Mouse (Mus musculus) liver, embryonic 14.5 days (tissue): ENCODE measurements around the gene M6pr.
A peak's percentile ranks its signal among the peaks of the same experiment; 100 is the strongest.

Experiments
- CTCF ChIP-seq: IDR thresholded peaks from 2 replicates; pipeline ENCODE4 v1.5.1; 2016; ENCODE audit warnings: antibody characterized with exemption, low read depth, control low read depth
- EP300 ChIP-seq: IDR thresholded peaks from 2 replicates; pipeline ENCODE4 v1.6.1; 2016; ENCODE audit warnings: antibody characterized with exemption, low read depth

GRCm38 (mm10) chr6:122288263-122288662, 20.3 kb upstream of the M6pr start:
- no peak for TF ChIP-seq EP300
- peak; percentile 35; the same call in 1 of the 2 replicates for TF ChIP-seq CTCF
